Mouse (Mus musculus) neural tube, embryonic 13.5 days (tissue): ENCODE data around the gene Rnase2a. TPM values are rescaled to one million over a fixed set of nuclear protein-coding genes. Genes with fewer than 3 reads are reported as not detected.
"Not testable (repeated sequence)": the region's sequence is repeated elsewhere in the genome, so short reads cannot be mapped to it uniquely, and the experiment has no call there.

Source experiments
- ATAC-seq: fragments of 200-750 bp; cut with Nextera tagmentation; 2 replicates; pipeline ENCODE4 v1.8.0; 2017; ENCODE audit warnings: low read depth, mild to moderate bottlenecking, moderate TSS enrichment, moderate library complexity
- H3K27ac ChIP-seq: fragments of 300-500 bp; sonication (generic); replicated peaks from 2 replicates; pipeline ENCODE4 v1.5.1; 2015; ENCODE audit warnings: moderate library complexity, mild to moderate bottlenecking, inconsistent platforms
- H3K27me3 ChIP-seq: fragments of 300-500 bp; sonication (generic); 2 replicates; pipeline ENCODE4 v1.6.1; 2015; ENCODE audit warnings: mild to moderate bottlenecking, inconsistent platforms
- H3K36me3 ChIP-seq: fragments of 300-500 bp; sonication (generic); 2 replicates; pipeline ENCODE4 v1.6.1; 2015; ENCODE audit warnings: mild to moderate bottlenecking, inconsistent platforms
- H3K4me1 ChIP-seq: fragments of 300-500 bp; sonication (generic); replicated peaks from 2 replicates; pipeline ENCODE4 v1.6.1; 2015; ENCODE audit warnings: inconsistent platforms
- H3K4me2 ChIP-seq: fragments of 300-500 bp; sonication (generic); 2 replicates; pipeline ENCODE4 v1.6.1; 2015; ENCODE audit warnings: inconsistent platforms, mild to moderate bottlenecking, moderate library complexity
- H3K4me3 ChIP-seq: fragments of 300-500 bp; sonication (generic); 2 replicates; pipeline ENCODE4 v1.5.1; 2015; ENCODE audit warnings: mild to moderate bottlenecking, inconsistent platforms
- H3K9ac ChIP-seq: fragments of 300-500 bp; sonication (generic); 2 replicates; pipeline ENCODE4 v1.6.1; 2015; ENCODE audit warnings: moderate library complexity, mild to moderate bottlenecking, inconsistent platforms
- H3K9me3 ChIP-seq: fragments of 300-500 bp; sonication (generic); 2 replicates; pipeline ENCODE4 v1.6.1; 2016; ENCODE audit warnings: inconsistent platforms
- WGBS: fragments of 180-500 bp; shearing (Covaris S2); methylation state at CpG from one replicate; pipeline ENCODE4 v1.1.7; 2015; 5-methylcytosine and 5-hydroxymethylcytosine counted together
- polyA plus RNA-seq: library from polyadenylated mRNA; unstranded; fragments of >200 nt; fragmentation: Nextera tagmentation; extraction: Ambion mirVana; gene quantifications from 2 replicates; pipeline ENCODE4 v1.2.1, GENCODE M21; 2015

Gene Rnase2a
- polyA plus RNA-seq, result not detected in 2 replicates

- no peak within 1 kb of the TSS for H3K4me3 ChIP-seq
- H3K27ac ChIP-seq, result no peak within 1 kb of the TSS
- H3K4me1 ChIP-seq, result no peaks in the 10 kb centered on the region
- no peak for ATAC-seq
- 96% methylated on average over 3 of the region's 3 CpGs for WGBS
- no peak within 1 kb of the TSS for H3K4me2 ChIP-seq
- H3K9me3 ChIP-seq, result no peaks in the 10 kb centered on the region
- H3K27me3 ChIP-seq, result no peaks in the 10 kb centered on the region
- H3K9ac ChIP-seq, result no peak within 1 kb of the TSS
- no peaks in the 10 kb centered on the region for H3K36me3 ChIP-seq
Observed at GRCm38 (mm10) chr14:51256041-51256440, at the start of gene Rnase2a. Gene Rnase2a (minus strand): TSS chr14:51256112.

DNA sequence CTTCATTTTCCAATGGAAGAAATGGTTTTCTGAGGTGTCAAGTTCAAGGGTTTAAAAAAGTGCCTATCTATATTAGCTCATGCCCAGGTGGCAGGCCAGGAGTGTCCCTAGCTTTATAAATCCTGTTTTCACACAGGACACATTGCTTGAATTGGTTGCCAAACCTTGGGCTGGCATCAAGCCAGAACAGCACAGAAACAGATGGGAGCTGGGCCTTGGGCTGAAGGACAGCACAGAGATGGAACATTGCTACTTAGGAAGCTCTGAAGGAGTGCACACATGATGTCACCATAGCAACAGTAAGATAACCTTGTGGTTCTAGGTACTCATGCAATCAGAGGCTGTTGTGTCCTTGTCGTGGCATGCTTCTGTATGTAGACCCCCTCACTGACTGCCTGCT, 35.6 kb upstream of the Rnase2a start:
- WGBS, result 69% methylated on average over 1 of the region's 1 CpGs
- Histone ChIP-seq H3K4me1 (no peaks in the 10 kb centered on the region), H3K36me3 (no peaks in the 10 kb centered on the region), H3K27ac (no peak overlapping the region), H3K9ac (no peak overlapping the region), H3K9me3 (no peaks in the 10 kb centered on the region), H3K4me3 (no peak overlapping the region), H3K27me3 (no peaks in the 10 kb centered on the region), H3K4me2 (no peak overlapping the region)
- ATAC-seq, result no peak

GRCm38 (mm10) chr14:51278515-51278914, 22.6 kb upstream of the Rnase2a start:
- H3K9ac ChIP-seq, H3K4me3 ChIP-seq, ATAC-seq, H3K4me1 ChIP-seq, H3K4me2 ChIP-seq, H3K9me3 ChIP-seq, H3K27me3 ChIP-seq, H3K27ac ChIP-seq, H3K36me3 ChIP-seq: not testable (repeated sequence)
- WGBS, result 53% methylated on average over 1 of the region's 1 CpGs

- H3K4me2 ChIP-seq, result no peak overlapping the region
- no peaks in the 10 kb centered on the region for H3K36me3 ChIP-seq
- H3K27me3 ChIP-seq, result no peaks in the 10 kb centered on the region
- H3K4me1 ChIP-seq, result no peaks in the 10 kb centered on the region
- no peaks in the 10 kb centered on the region for H3K9me3 ChIP-seq
- no peak overlapping the region for H3K9ac ChIP-seq
- H3K4me3 ChIP-seq, result no peak overlapping the region
- no peak overlapping the region for H3K27ac ChIP-seq
- no peak for ATAC-seq
- 78% methylated on average over 1 of the region's 1 CpGs for WGBS
Observed at GRCm38 (mm10) chr14:51268677-51269076, 12.8 kb upstream of the Rnase2a start.

- Histone ChIP-seq H3K4me2 (peak overlapping the region; percentile 38), H3K36me3 (no peaks in the 10 kb centered on the region)
Observed at GRCm38 (mm10) chr14:51266113-51266512, 10.2 kb upstream of the Rnase2a start.

GRCm38 (mm10) chr14:51265667-51266066, 9.8 kb upstream of the Rnase2a start:
- Histone ChIP-seq H3K9me3 (no peaks in the 10 kb centered on the region), H3K27ac (no peak overlapping the region), H3K4me3 (no peak overlapping the region), H3K27me3 (no peaks in the 10 kb centered on the region), H3K4me2 (peak overlapping the region; percentile 38), H3K4me1 (no peaks in the 10 kb centered on the region), H3K9ac (no peak overlapping the region), H3K36me3 (no peaks in the 10 kb centered on the region)
- no peak for ATAC-seq
- 72% methylated on average over 4 of the region's 4 CpGs for WGBS

More at GRCm38 (mm10) chr14:51266113-51266512, 10.2 kb upstream of the Rnase2a start:
- no peak overlapping the region for H3K9ac ChIP-seq
- no peaks in the 10 kb centered on the region for H3K4me1 ChIP-seq
- H3K9me3 ChIP-seq, result no peaks in the 10 kb centered on the region
- H3K27ac ChIP-seq, result no peak overlapping the region
- peak; percentile 85 for ATAC-seq
- 11% methylated on average over 9 of the region's 9 CpGs for WGBS
- no peaks in the 10 kb centered on the region for H3K27me3 ChIP-seq
- no peak overlapping the region for H3K4me3 ChIP-seq

GRCm38 (mm10) chr14:51262397-51262796, 6.5 kb upstream of the Rnase2a start:
- Histone ChIP-seq H3K36me3 (no peaks in the 10 kb centered on the region), H3K9ac (no peak overlapping the region), H3K9me3 (no peaks in the 10 kb centered on the region), H3K4me3 (no peak overlapping the region), H3K4me1 (no peaks in the 10 kb centered on the region), H3K27me3 (no peaks in the 10 kb centered on the region), H3K4me2 (no peak overlapping the region), H3K27ac (no peak overlapping the region)
- ATAC-seq, result no peak

- no peak overlapping the region for H3K9ac ChIP-seq
- 95% methylated on average over 7 of the region's 7 CpGs for WGBS
- H3K9me3 ChIP-seq, result no peaks in the 10 kb centered on the region
- no peaks in the 10 kb centered on the region for H3K4me1 ChIP-seq
- H3K4me3 ChIP-seq, result no peak overlapping the region
- H3K27me3 ChIP-seq, result no peaks in the 10 kb centered on the region
- H3K27ac ChIP-seq, result no peak overlapping the region
- H3K36me3 ChIP-seq, result no peaks in the 10 kb centered on the region
- no peak for ATAC-seq
- no peak overlapping the region for H3K4me2 ChIP-seq
Observed at GRCm38 (mm10) chr14:51259741-51260140, 3.8 kb upstream of the Rnase2a start.

- H3K4me3 ChIP-seq, result no peak overlapping the region
- no peak for ATAC-seq
- H3K4me2 ChIP-seq, result no peak overlapping the region
- no peaks in the 10 kb centered on the region for H3K27me3 ChIP-seq
- H3K4me1 ChIP-seq, result no peaks in the 10 kb centered on the region
- no peaks in the 10 kb centered on the region for H3K9me3 ChIP-seq
- 92% methylated on average over 1 of the region's 1 CpGs for WGBS
- no peak overlapping the region for H3K9ac ChIP-seq
- H3K27ac ChIP-seq, result no peak overlapping the region
- H3K36me3 ChIP-seq, result no peaks in the 10 kb centered on the region
Observed at GRCm38 (mm10) chr14:51253569-51253968, 2.3 kb downstream of the Rnase2a start.

- H3K4me1 ChIP-seq, H3K4me2 ChIP-seq: not testable (repeated sequence)
Observed at GRCm38 (mm10) chr14:51252206-51252605, 3.7 kb downstream of the Rnase2a start.

GRCm38 (mm10) chr14:51250348-51250747, 5.6 kb downstream of the Rnase2a start:
- no peak overlapping the region for H3K9ac ChIP-seq
- no peak overlapping the region for H3K4me3 ChIP-seq
- 87% methylated on average over 3 of the region's 3 CpGs for WGBS
- H3K27me3 ChIP-seq, result no peaks in the 10 kb centered on the region
- no peaks in the 10 kb centered on the region for H3K4me1 ChIP-seq
- ATAC-seq, result no peak
- H3K36me3 ChIP-seq, result no peaks in the 10 kb centered on the region
- no peak overlapping the region for H3K4me2 ChIP-seq
- H3K27ac ChIP-seq, result no peak overlapping the region
- no peaks in the 10 kb centered on the region for H3K9me3 ChIP-seq

More at GRCm38 (mm10) chr14:51252206-51252605, 3.7 kb downstream of the Rnase2a start:
- not testable (repeated sequence) for H3K36me3 ChIP-seq, H3K9me3 ChIP-seq, H3K27me3 ChIP-seq, ATAC-seq, H3K4me3 ChIP-seq, H3K27ac ChIP-seq, H3K9ac ChIP-seq

- Histone ChIP-seq H3K36me3 (no peaks in the 10 kb centered on the region), H3K9me3 (no peaks in the 10 kb centered on the region), H3K4me2 (no peak overlapping the region), H3K27me3 (no peaks in the 10 kb centered on the region), H3K4me3 (no peak overlapping the region), H3K27ac (no peak overlapping the region), H3K9ac (no peak overlapping the region), H3K4me1 (no peaks in the 10 kb centered on the region)
- ATAC-seq, result no peak
- WGBS, result 81% methylated on average over 1 of the region's 1 CpGs
Observed at GRCm38 (mm10) chr14:51247736-51248135, 8.2 kb downstream of the Rnase2a start.

GRCm38 (mm10) chr14:51240899-51241298, 15.0 kb downstream of the Rnase2a start:
- no peak for ATAC-seq
- H3K9me3 ChIP-seq, result no peaks in the 10 kb centered on the region
- no peak overlapping the region for H3K27ac ChIP-seq
- no peak overlapping the region for H3K4me2 ChIP-seq
- no peaks in the 10 kb centered on the region for H3K36me3 ChIP-seq
- H3K4me1 ChIP-seq, result no peaks in the 10 kb centered on the region
- H3K9ac ChIP-seq, result no peak overlapping the region
- H3K27me3 ChIP-seq, result no peaks in the 10 kb centered on the region
- no peak overlapping the region for H3K4me3 ChIP-seq
